Mouse (Mus musculus): Measurements from ENCODE around the gene Lrrc23.

GRCm38 (mm10) chr6:124812848-124813247 is 33.3 kb upstream of the Lrrc23 start:
- TF ChIP-seq CTCF (IDR thresholded peaks at IDR 0.05; ENCODE audit: borderline replicate concordance, extremely low read depth, insufficient read depth, insufficient read length) (no peak), POLR2A (IDR thresholded peaks at IDR 0.05; ENCODE audit: borderline replicate concordance, extremely low read depth, insufficient read depth, insufficient read length, poor library complexity, severe bottlenecking) (no peak)

All from brain, embryonic 14.5 days (tissue).